Mouse (Mus musculus) heart, postnatal 0 days (tissue): ENCODE data around the gene Arhgap27.

Experiments used
- CTCF ChIP-seq: IDR thresholded peaks from 2 replicates; pipeline ENCODE4 v1.5.1; 2016; ENCODE audit warnings: antibody characterized with exemption, control low read depth, low read depth
- EP300 ChIP-seq: IDR thresholded peaks from 2 replicates; pipeline ENCODE4 v1.6.1; 2016; ENCODE audit warnings: antibody characterized with exemption, low read depth

DNA sequence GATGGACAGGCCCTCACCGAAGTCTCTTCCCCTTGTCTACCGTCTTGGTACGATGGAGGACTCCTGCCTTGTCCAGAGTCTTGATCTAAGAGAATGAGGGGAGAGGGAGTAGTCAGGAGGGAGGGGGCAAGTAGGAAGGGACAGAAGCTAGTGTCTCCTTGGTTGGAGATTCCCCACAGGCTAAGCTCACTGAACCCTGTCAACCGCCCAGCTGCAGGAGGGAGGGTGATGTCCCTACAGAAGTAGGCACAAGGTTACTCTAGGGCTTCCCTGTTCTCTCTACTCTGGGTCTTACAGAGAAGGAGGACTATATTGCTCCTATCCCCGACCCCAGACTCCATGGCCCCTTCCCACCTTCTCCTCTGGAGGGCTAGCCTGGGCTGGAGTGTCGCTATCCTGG lies 24.8 kb downstream of the Arhgap27 start:
- no peak for TF ChIP-seq CTCF
- no peak for TF ChIP-seq EP300
